Mouse (Mus musculus) hindbrain, postnatal 0 days (tissue): ENCODE measurements around the gene Clk4. TPM values are rescaled to one million over a fixed set of nuclear protein-coding genes. Genes with fewer than 3 reads are reported as not detected.

Source experiments
- ATAC-seq: fragments of 200-750 bp; cut with Nextera tagmentation; 2 replicates; pipeline ENCODE4 v1.8.0; 2017; ENCODE audit warnings: mild to moderate bottlenecking, moderate TSS enrichment, moderate library complexity
- DNase-seq: peaks from one replicate; pipeline ENCODE4 v3.0.0-alpha.2; 2015; ENCODE audit warnings: low spot score
- H3K27ac ChIP-seq: fragments of 300-500 bp; sonication (generic); 2 replicates; pipeline ENCODE4 v1.5.1; 2014; ENCODE audit warnings: mild to moderate bottlenecking
- H3K27me3 ChIP-seq: fragments of 300-500 bp; sonication (generic); 2 replicates; pipeline ENCODE4 v1.6.1; 2014; ENCODE audit warnings: low read length, mixed read lengths; ENCODE audit not compliant: insufficient read depth
- H3K36me3 ChIP-seq: fragments of 300-500 bp; sonication (generic); 2 replicates; pipeline ENCODE4 v1.6.1; 2014; ENCODE audit warnings: low read length, mixed read lengths; ENCODE audit not compliant: insufficient read depth
- H3K4me1 ChIP-seq: fragments of 300-500 bp; sonication (generic); 2 replicates; pipeline ENCODE4 v1.6.1; 2014; ENCODE audit warnings: antibody characterized with exemption, low read length, mixed read lengths; ENCODE audit not compliant: insufficient read depth
- H3K4me2 ChIP-seq: fragments of 300-500 bp; sonication (generic); 2 replicates; pipeline ENCODE4 v1.6.1; 2014; ENCODE audit warnings: low read depth, mild to moderate bottlenecking, low read length, moderate library complexity, mixed read lengths
- H3K4me3 ChIP-seq: fragments of 300-500 bp; sonication (generic); 2 replicates; pipeline ENCODE4 v1.5.1; 2014; ENCODE audit warnings: low read length
- H3K9ac ChIP-seq: fragments of 300-500 bp; sonication (generic); replicated peaks from 2 replicates; pipeline ENCODE4 v1.6.1; 2014; ENCODE audit warnings: mild to moderate bottlenecking, low read length, moderate library complexity, mixed read lengths
- H3K9me3 ChIP-seq: fragments of 300-500 bp; sonication (generic); 2 replicates; pipeline ENCODE4 v1.6.1; 2016; ENCODE audit warnings: low read length, mixed read lengths
- CTCF ChIP-seq: IDR thresholded peaks from 2 replicates; pipeline ENCODE4 v1.5.1; 2016; ENCODE audit warnings: antibody characterized with exemption, control low read depth, low read depth
- WGBS: fragments of 180-500 bp; shearing (Covaris S2); extraction: QIAGEN DNeasy Blood & Tissue Kit; methylation state at CpG from one replicate; pipeline ENCODE4 v1.1.7; 2014; 5-methylcytosine and 5-hydroxymethylcytosine counted together
- polyA plus RNA-seq: library from polyadenylated mRNA; unstranded; fragments of >200 nt; fragmentation: Nextera tagmentation; extraction: Ambion mirVana; gene quantifications from 2 replicates; pipeline ENCODE4 v1.2.1, GENCODE M21; 2015
- total RNA-seq: library from RNA; depleted of rRNA; stranded (reverse); fragments of >200 nt; gene quantifications from 2 replicates; pipeline ENCODE4 v1.2.3, GENCODE M21; 2014

Clk4 gene
- total and polyA plus RNA-seq, 2 experiments from 2014 or later = 57.6 to 93.3 TPM

DNA sequence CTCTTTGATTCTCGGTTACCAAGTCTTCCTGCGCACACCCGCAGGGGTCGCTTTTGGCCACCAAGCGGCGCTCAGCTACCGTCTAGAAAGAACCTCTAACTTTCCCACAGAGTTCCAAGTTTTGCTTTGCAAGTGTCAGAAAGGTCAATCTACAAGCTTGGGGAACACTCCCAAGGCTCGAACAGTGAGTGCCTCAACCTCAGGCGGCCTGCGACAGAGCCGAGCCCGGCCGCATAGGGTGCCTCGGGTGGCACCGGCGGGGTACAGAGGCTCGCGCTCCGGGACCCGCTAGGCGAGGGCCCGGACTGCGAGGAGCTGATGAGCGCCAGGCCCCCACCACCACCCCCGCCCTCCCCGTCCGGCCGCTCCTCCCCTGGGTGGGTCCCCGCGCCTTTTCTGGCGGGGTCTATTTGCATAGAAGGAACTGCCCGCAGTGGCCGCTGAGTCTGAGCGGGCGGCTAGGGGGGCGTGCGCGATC, 28.1 kb downstream of the Clk4 start, which contains the start of gene Col23a1:
Gene Col23a1, plus strand, starts transcription at position 357 of the 478 bp plus-strand sequence.
- Histone ChIP-seq H3K27ac (0 out of 2 replicates have a peak within 1 kb of the TSS, but pooled peaks have one; percentile 45), H3K4me1 (peaks cover 4% of the 10 kb centered on the region; the same call in 1 of the 2 replicates), H3K9ac (peak within 1 kb of the TSS; percentile 50), H3K27me3 (no peaks in the 10 kb centered on the region), H3K36me3 (no peaks in the 10 kb centered on the region), H3K4me3 (peak within 1 kb of the TSS; percentile 61), H3K9me3 (no peaks in the 10 kb centered on the region), H3K4me2 (peak within 1 kb of the TSS; percentile 93)
- ATAC-seq (peak; percentile 89), DNase-seq (peak; percentile 93)
- WGBS = 4% methylated on average over 34 of the region's 38 CpGs
- peak; percentile 93 for TF ChIP-seq CTCF

GRCm38 (mm10) chr11:51290066-51290955, 28.8 kb downstream of the Clk4 start:
- 2% methylated on average over 56 of the region's 74 CpGs for WGBS
- TF ChIP-seq CTCF = no peak; the same call in 1 of the 2 replicates
- no peaks in the 10 kb centered on the region for H3K36me3 ChIP-seq
- H3K9me3 ChIP-seq = no peaks in the 10 kb centered on the region
- H3K4me2 ChIP-seq = peak overlapping the region; percentile 93
- peak overlapping the region; percentile 61 for H3K4me3 ChIP-seq
- no peaks in the 10 kb centered on the region for H3K27me3 ChIP-seq
- H3K27ac ChIP-seq = 0 out of 2 replicates have a peak overlapping the region, but pooled peaks have one; percentile 45
- ATAC-seq (peak; percentile 79), DNase-seq (peak; percentile 76)
- peaks cover 6% of the 10 kb centered on the region; the same call in 1 of the 2 replicates for H3K4me1 ChIP-seq
- peak overlapping the region; percentile 50 for H3K9ac ChIP-seq

GRCm38 (mm10) chr11:51293956-51294530, 32.5 kb downstream of the Clk4 start:
- Histone ChIP-seq H3K9ac (no peak overlapping the region), H3K36me3 (no peaks in the 10 kb centered on the region), H3K4me2 (no peak overlapping the region), H3K4me3 (no peak overlapping the region), H3K27me3 (no peaks in the 10 kb centered on the region), H3K9me3 (no peaks in the 10 kb centered on the region), H3K4me1 (peaks cover 6% of the 10 kb centered on the region; the same call in 1 of the 2 replicates), H3K27ac (no peak overlapping the region)
- no peak for TF ChIP-seq CTCF
- WGBS = 41% methylated on average over 2 of the region's 2 CpGs
- no peak for DNase-seq
- ATAC-seq = no peak

DNA sequence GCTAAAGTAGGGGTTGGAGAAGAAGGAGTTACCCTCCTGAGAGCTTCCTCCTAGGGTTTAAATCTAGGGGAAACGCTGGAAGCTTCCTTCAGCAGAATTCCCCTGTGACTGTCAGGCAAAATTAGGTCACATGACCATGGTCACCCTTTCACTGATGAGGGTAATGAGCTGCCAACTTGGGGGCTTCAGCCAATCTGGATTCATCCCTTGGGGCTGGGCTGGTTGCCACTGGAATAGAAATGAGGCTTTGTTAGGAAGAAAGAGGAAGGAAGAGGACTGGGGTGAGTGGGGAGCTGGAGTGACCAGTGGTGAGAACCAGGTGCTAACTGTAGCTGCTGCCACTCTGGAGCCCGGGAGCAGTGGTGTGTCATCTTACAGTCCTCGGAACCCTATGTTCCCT, 34.2 kb downstream of the Clk4 start:
- 62% methylated on average over 3 of the region's 3 CpGs for WGBS
- Histone ChIP-seq H3K27me3 (no peaks in the 10 kb centered on the region), H3K4me3 (no peak overlapping the region), H3K4me2 (no peak overlapping the region), H3K9ac (no peak overlapping the region), H3K9me3 (no peaks in the 10 kb centered on the region), H3K4me1 (peaks cover 2% of the 10 kb centered on the region; the same call in 1 of the 2 replicates), H3K36me3 (no peaks in the 10 kb centered on the region), H3K27ac (no peak overlapping the region)
- no peak for TF ChIP-seq CTCF
- DNase-seq = peak; percentile 57
- ATAC-seq = peak; percentile 64; the same call in 1 of the 2 replicates

GRCm38 (mm10) chr11:51298691-51299090, 37.2 kb downstream of the Clk4 start:
- Histone ChIP-seq H3K4me2 (no peak overlapping the region), H3K27me3 (no peaks in the 10 kb centered on the region), H3K9me3 (no peaks in the 10 kb centered on the region), H3K27ac (no peak overlapping the region), H3K4me1 (peaks cover 2% of the 10 kb centered on the region; the same call in 1 of the 2 replicates), H3K9ac (no peak overlapping the region), H3K36me3 (no peaks in the 10 kb centered on the region), H3K4me3 (no peak overlapping the region)
- TF ChIP-seq CTCF = no peak
- no peak for DNase-seq
- ATAC-seq = no peak
- 87% methylated on average over 4 of the region's 4 CpGs for WGBS

- Histone ChIP-seq H3K27me3 (no peaks in the 10 kb centered on the region), H3K9ac (no peak overlapping the region), H3K4me2 (no peak overlapping the region), H3K36me3 (no peaks in the 10 kb centered on the region), H3K4me1 (no peaks in the 10 kb centered on the region), H3K4me3 (no peak overlapping the region), H3K27ac (no peak overlapping the region), H3K9me3 (no peaks in the 10 kb centered on the region)
- ATAC-seq (no peak), DNase-seq (no peak)
- no peak for TF ChIP-seq CTCF
- 78% methylated on average over 5 of the region's 5 CpGs for WGBS
Observed at GRCm38 (mm10) chr11:51302396-51302795, 40.9 kb downstream of the Clk4 start.
